Mouse (Mus musculus) spleen, adult 2 months (tissue): Measurements from ENCODE around the gene Anapc11. TPM values are rescaled to one million over a fixed set of nuclear protein-coding genes. Genes with fewer than 3 reads are reported as not detected.

ENCODE experiments used
- DNase-seq, 2 experiments: peaks; one replicate each; pipeline versions ENCODE4 v3.0.0 to v3.0.0-alpha.2; 2012 to 2021; ENCODE audit warnings: low spot score in 2 of 2, low read depth in 1 of 2
- H3K27ac ChIP-seq: fragments of 200-500 bp; 2 replicates; pipeline ENCODE4 v1.5.1; 2012; ENCODE audit warnings: low read length, inconsistent platforms; ENCODE audit not compliant: insufficient read depth
- H3K27me3 ChIP-seq: fragments of 200-500 bp; 2 replicates; pipeline ENCODE4 v1.6.1; 2012; ENCODE audit warnings: mild to moderate bottlenecking, moderate library complexity, low read length, inconsistent platforms; ENCODE audit not compliant: control insufficient read depth, insufficient read depth
- H3K36me3 ChIP-seq: fragments of 200-500 bp; 2 replicates; pipeline ENCODE4 v1.6.1; 2012; ENCODE audit warnings: mild to moderate bottlenecking, low read length, inconsistent platforms; ENCODE audit not compliant: control insufficient read depth, insufficient read depth
- H3K4me1 ChIP-seq: fragments of 200-500 bp; 2 replicates; pipeline ENCODE4 v1.6.1; 2011; ENCODE audit warnings: inconsistent platforms; ENCODE audit not compliant: control insufficient read depth, insufficient read depth, insufficient read length
- H3K4me3 ChIP-seq: fragments of 200-500 bp; 2 replicates; pipeline ENCODE4 v1.5.1; 2011; ENCODE audit warnings: mild to moderate bottlenecking, inconsistent platforms; ENCODE audit not compliant: insufficient read depth, insufficient read length; ENCODE audit errors: extremely low read depth
- CTCF ChIP-seq: fragments of 200-500 bp; IDR thresholded peaks from 2 replicates; pipeline ENCODE4 v1.5.1; 2011; ENCODE audit warnings: mild to moderate bottlenecking, inconsistent platforms; ENCODE audit not compliant: insufficient read depth, insufficient read length, insufficient replicate concordance; ENCODE audit errors: extremely low read depth
- POLR2A ChIP-seq: fragments of 200-500 bp; IDR thresholded peaks from 2 replicates; pipeline ENCODE4 v1.6.1; 2011; ENCODE audit warnings: low read depth, low read length, inconsistent platforms
- whole genome bisulfite sequencing: fragments of 180-500 bp; shearing (Covaris S2); methylation state at CpG from one replicate; pipeline ENCODE4 v1.1.7; 2018; 5-methylcytosine and 5-hydroxymethylcytosine counted together
- polyA plus RNA-seq: library from polyadenylated mRNA; depleted of rRNA; stranded (reverse); fragments of >200 nt; gene quantifications from 2 replicates; pipeline ENCODE4 v1.2.3, GENCODE M21; 2012

The Anapc11 gene
- polyA plus RNA-seq, 1 experiment: 80.1 TPM

DNA sequence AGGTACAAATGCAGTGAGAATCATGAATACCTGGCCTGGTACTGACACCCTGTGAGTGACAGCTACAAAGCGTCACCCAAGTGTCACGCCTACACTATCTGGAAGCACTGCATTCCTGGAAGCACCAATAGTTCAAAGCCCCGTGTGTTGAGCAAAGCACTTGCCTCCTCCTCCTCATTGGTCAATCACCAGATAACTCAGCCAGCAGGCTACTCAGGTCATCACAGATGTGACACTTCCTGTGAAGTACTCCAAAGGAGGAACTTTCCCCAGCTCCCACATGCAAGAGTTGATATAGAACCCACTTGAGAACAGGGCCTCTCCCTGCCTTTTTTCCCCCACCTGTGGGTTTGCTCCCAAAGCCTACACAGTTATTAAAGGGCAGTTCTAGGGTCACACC, 27.1 kb upstream of the Anapc11 start:
- Histone ChIP-seq H3K4me3 (no peak overlapping the region), H3K27ac (no peak overlapping the region), H3K27me3 (no peaks in the 10 kb centered on the region), H3K36me3 (peaks cover 29% of the 10 kb centered on the region), H3K4me1 (peaks cover 9% of the 10 kb centered on the region; the same call in 1 of the 2 replicates)
- WGBS: 79% methylated on average over 3 of the region's 3 CpGs
- TF ChIP-seq POLR2A (no peak), CTCF (no peak)
- no peak for DNase-seq

DNA sequence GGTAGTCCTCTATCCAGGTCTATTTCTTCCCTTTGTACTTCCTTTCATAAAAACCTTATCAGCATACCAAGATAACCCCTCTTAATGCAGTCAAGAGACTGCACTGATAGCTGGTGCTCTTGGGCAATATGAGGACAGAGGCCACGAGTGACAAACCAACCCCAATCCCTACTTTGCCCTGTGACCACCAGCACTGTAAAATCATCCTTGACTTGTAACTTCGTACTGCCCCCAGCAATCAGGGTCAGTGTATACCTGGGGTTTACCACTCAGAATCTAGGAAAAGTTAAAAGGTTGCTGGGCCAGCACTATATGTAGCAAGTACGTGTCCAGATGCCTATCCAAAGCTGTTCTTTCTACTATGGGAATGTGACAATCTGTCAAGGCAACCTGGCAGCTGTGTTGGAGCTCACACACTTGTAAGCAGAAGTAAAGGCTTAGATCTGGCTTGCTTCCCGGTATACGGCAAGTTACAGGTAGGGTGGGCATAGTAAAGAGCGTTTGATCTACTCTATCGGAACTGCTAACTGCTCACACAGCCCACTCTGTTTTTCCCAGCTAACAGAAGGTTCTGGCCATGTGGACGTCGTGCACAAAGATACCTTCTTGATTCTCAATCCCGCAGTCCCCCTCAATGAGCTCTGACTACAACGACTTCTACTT, 26.3 kb upstream of the Anapc11 start:
- peak overlapping the region; percentile 75 for H3K4me3 ChIP-seq
- peak overlapping the region; percentile 70; the same call in 1 of the 2 replicates for H3K27ac ChIP-seq
- DNase-seq: no peak
- no peak for TF ChIP-seq POLR2A
- no peak for TF ChIP-seq CTCF
- no peaks in the 10 kb centered on the region for H3K27me3 ChIP-seq
- H3K4me1 ChIP-seq: peaks cover 9% of the 10 kb centered on the region; the same call in 1 of the 2 replicates
- H3K36me3 ChIP-seq: peaks cover 26% of the 10 kb centered on the region
- 6% methylated on average over 11 of the region's 11 CpGs for WGBS

DNA sequence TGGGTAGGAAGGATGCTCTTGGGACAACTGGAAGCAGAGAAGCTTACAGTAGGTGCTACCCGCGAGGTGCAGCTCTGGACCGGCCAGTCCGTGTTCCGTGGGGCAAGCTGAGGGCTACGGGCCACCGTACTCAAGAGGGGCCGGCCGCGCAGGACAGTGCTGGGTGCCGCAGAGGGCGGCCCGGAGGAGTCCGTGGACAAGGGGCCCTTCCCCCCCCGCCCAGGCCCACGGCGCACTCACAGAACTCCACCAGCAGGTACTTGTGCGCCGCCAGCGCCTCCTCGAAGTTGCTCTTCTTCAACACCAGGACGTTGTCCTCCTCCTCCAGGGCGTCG, 25.8 kb upstream of the Anapc11 start:
- Histone ChIP-seq H3K36me3 (peaks cover 21% of the 10 kb centered on the region), H3K4me3 (peak overlapping the region; percentile 75), H3K27me3 (no peaks in the 10 kb centered on the region), H3K4me1 (peaks cover 9% of the 10 kb centered on the region; the same call in 1 of the 2 replicates), H3K27ac (peak overlapping the region; percentile 70)
- no peak for TF ChIP-seq CTCF
- TF ChIP-seq POLR2A: no peak
- DNase-seq: no peak
- under 1% methylated on average over 24 of the region's 24 CpGs for WGBS

DNA sequence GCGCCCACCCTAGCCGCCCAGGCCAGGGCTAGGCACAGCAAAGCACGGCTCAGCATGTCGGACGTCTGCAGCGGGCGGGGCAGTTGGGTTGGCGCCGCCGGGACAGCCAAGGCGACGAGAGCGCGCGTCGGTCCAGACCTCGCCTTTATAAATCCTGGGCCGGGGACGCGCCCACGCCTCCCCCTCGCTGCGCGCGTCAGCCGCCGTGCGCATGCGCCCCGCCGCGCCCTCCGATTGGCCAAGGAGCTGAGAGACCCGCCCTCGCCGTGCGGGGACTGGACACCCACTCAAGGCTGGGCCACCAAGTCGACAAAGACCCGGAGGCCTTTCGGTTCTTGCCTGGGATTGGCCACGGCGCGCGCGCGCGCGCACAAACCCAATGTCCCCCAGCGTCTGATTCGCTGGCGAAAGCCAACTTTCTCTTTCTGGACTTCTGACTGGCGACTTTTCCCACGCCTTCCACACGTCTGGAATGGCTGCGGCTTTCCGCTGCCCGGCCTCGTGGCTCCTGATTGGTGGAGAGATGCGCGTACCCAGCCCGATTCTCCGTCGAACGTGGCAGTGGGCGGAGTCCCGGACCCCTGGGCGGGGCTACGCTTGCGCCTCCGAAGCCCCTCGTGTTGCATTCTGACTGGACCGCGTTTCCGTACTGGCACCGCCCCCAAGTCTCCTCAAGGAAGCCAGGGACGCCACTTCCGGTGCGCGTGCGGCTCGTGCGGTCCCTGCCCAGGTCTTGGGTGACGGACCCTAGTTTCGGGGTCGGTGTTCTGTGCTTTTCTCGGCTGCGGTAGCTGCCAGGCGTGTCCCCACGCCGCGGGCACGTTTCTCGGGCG, 25.3 kb upstream of the Anapc11 start, which contains the start of gene P4hb:
P4hb (minus strand) TSS at position 502 of the 833 bp plus-strand sequence.
- TF ChIP-seq CTCF (no peak), POLR2A (peak; percentile 96)
- peaks cover 17% of the 10 kb centered on the region for H3K36me3 ChIP-seq
- WGBS: under 1% methylated on average over 94 of the region's 94 CpGs

DNA sequence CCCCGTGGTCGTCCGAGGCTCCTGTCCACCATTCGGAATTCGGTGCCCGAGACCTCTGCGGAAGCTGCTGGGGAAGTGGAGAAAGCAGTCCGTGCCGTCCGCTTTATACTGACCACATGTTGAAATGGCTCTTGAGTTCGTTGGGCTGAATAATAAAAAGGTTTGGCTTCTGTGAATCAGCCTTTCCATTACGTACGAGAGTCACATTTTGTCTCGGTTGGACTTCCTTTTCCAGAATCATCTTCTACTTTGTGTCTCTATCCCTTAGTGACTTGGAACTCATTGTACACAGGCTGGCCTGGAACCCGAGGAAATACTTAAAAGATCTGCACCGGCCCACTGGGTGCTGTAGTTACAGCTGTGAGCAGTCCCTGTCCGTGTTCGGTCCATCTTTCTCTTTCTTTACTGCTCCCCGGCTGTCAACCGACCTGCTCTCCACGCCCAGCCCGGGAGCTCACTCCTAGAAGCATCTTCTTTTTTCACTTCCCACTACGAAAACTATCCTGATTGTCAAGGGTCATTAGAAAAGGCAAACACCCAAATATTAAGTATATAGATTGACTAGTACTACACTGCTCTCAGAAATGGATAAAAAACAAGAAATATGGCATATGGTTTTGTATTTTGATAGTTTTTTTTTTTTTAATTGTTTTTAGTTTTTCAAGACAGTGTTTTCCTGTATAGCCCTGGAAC, 24.5 kb upstream of the Anapc11 start:
- Histone ChIP-seq H3K27me3 (no peaks in the 10 kb centered on the region), H3K27ac (peak overlapping the region; percentile 99), H3K36me3 (peaks cover 19% of the 10 kb centered on the region), H3K4me3 (peak overlapping the region; percentile 74), H3K4me1 (peaks cover 9% of the 10 kb centered on the region; the same call in 1 of the 2 replicates)
- under 1% methylated on average over 23 of the region's 23 CpGs for WGBS
- TF ChIP-seq CTCF (no peak), POLR2A (no peak)
- DNase-seq: peak in 1 of 2 experiments; percentile 77

More for the DNA sequence above, 25.3 kb upstream of the Anapc11 start, which contains the start of gene P4hb:
- Histone ChIP-seq H3K27ac (peak within 1 kb of the TSS; percentile 99), H3K27me3 (no peaks in the 10 kb centered on the region), H3K4me1 (peaks cover 9% of the 10 kb centered on the region; the same call in 1 of the 2 replicates), H3K4me3 (peak within 1 kb of the TSS; percentile 75)
- DNase-seq: peak; percentile 98 to 99

DNA sequence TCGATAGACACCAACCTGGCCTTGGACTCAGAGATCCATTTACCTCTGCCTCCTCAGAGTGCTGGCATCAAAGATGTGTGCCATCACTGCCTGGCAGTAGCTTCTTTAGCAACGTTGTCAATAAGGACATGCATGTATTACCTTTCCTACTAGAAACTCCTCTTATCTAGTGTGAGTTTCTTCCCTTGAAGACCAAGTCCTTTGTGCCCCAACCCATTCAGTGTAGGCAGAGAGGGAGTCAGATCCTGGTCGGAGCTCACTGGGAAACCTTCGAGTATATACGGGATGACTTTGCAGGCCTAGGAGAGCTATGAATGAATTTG, 24.0 kb upstream of the Anapc11 start:
- no peaks in the 10 kb centered on the region for H3K27me3 ChIP-seq
- peaks cover 12% of the 10 kb centered on the region; the same call in 1 of the 2 replicates for H3K4me1 ChIP-seq
- no peak overlapping the region for H3K27ac ChIP-seq
- DNase-seq: no peak
- H3K36me3 ChIP-seq: peaks cover 23% of the 10 kb centered on the region
- TF ChIP-seq POLR2A (no peak), CTCF (no peak)
- 49% methylated on average over 5 of the region's 5 CpGs for WGBS
- H3K4me3 ChIP-seq: no peak overlapping the region
